Mouse (Mus musculus) cerebellum, postnatal 14 days (tissue): Measurements from ENCODE around the gene Rpl37.
"Not testable (repeated sequence)": the region's sequence is repeated elsewhere in the genome, so short reads cannot be mapped to it uniquely, and the experiment has no call there.

Experiments used
- DNase-seq, 2 experiments: peaks; one replicate each; pipeline ENCODE4 v3.0.0; 2021; ENCODE audit warnings: mixed read lengths in 2 of 2

Rpl37 gene

GRCm38 (mm10) chr15:5126456-5126855, 10.0 kb downstream of the Rpl37 start:
- DNase-seq, result no peak

- DNase-seq, result no peak
Observed at GRCm38 (mm10) chr15:5127487-5127886, 11.0 kb downstream of the Rpl37 start.

GRCm38 (mm10) chr15:5128176-5128940, 11.9 kb downstream of the Rpl37 start:
- DNase-seq, result no peak

GRCm38 (mm10) chr15:5129111-5129805, 12.8 kb downstream of the Rpl37 start:
- DNase-seq, result no peak

GRCm38 (mm10) chr15:5130887-5131668, 14.6 kb downstream of the Rpl37 start:
- DNase-seq, result not testable (repeated sequence)

GRCm38 (mm10) chr15:5133301-5133700, 16.9 kb downstream of the Rpl37 start:
- no peak for DNase-seq

GRCm38 (mm10) chr15:5134179-5134578, 17.7 kb downstream of the Rpl37 start:
- no peak for DNase-seq

GRCm38 (mm10) chr15:5134945-5135483, 18.6 kb downstream of the Rpl37 start:
- no peak for DNase-seq

- DNase-seq, result no peak
Observed at GRCm38 (mm10) chr15:5138021-5138856, 21.8 kb downstream of the Rpl37 start.

GRCm38 (mm10) chr15:5139366-5139765, 22.9 kb downstream of the Rpl37 start:
- DNase-seq, result no peak

GRCm38 (mm10) chr15:5139863-5140262, 23.4 kb downstream of the Rpl37 start:
- no peak for DNase-seq

GRCm38 (mm10) chr15:5140357-5140756, 23.9 kb downstream of the Rpl37 start:
- no peak for DNase-seq

- DNase-seq, result no peak
Observed at GRCm38 (mm10) chr15:5142047-5142446, 25.6 kb downstream of the Rpl37 start.

- no peak for DNase-seq
Observed at GRCm38 (mm10) chr15:5142714-5143113, 26.3 kb downstream of the Rpl37 start.

GRCm38 (mm10) chr15:5143361-5144020, 27.0 kb downstream of the Rpl37 start, which contains the start of gene Prkaa1:
Gene Prkaa1 (plus strand): TSS chr15:5143861.
- DNase-seq, result peak; percentile 85 to 86

- DNase-seq, result peak; percentile 81 to 85
Observed at GRCm38 (mm10) chr15:5144021-5144778, 27.8 kb downstream of the Rpl37 start.

GRCm38 (mm10) chr15:5145196-5145945, 28.9 kb downstream of the Rpl37 start:
- DNase-seq, result no peak

GRCm38 (mm10) chr15:5149187-5149586, 32.7 kb downstream of the Rpl37 start:
- DNase-seq, result no peak

- DNase-seq, result no peak
Observed at GRCm38 (mm10) chr15:5152171-5152570, 35.7 kb downstream of the Rpl37 start.

GRCm38 (mm10) chr15:5154621-5155020, 38.2 kb downstream of the Rpl37 start:
- no peak for DNase-seq
